Mouse (Mus musculus) ES-Bruce4 (cell line): Measurements from ENCODE around the gene Serhl.

Experiments
- CTCF ChIP-seq: IDR thresholded peaks from one replicate; pipeline ENCODE4 v1.8.1; 2011; ENCODE audit warnings: low read depth, low read length
- EP300 ChIP-seq: IDR thresholded peaks from 2 replicates; pipeline ENCODE4 v1.6.1; 2011; ENCODE audit warnings: low read depth, low read length; ENCODE audit not compliant: insufficient read depth
- POLR2A ChIP-seq: IDR thresholded peaks from one replicate; pipeline ENCODE4 v1.8.1; 2011; ENCODE audit warnings: low read length; ENCODE audit not compliant: insufficient read depth

DNA sequence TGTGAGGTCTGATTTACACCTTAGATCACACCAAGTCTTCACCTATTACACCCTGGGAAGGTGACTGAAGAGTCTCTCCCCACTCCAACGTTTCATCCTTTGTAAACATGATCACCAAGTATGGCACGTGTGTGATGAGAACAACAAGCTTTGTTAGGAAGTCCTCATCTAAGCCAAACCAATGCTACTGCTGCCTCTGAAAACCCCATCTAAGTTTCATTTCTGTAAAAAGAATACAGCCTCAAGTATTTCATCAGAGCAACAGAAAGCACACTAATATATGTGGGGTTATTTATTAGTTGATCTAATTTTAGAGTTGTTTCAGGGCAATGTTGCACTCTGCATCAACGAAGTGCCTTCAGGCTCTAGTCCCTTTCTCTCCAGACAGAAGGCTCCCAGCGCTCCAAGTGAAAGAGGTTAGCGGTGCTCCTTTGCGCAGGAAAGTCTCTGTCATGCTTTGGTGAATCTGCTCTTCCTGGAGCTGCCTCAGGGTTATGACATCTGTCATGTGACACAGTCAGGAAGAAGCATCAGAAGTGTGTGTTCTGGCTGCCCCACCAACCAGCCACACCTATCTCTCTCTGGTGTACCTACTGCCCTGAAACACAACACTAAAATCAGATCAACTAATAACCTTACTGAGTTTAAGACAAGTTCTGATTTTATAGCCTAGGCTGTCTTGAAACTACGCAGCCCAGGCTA is 40.4 kb downstream of the Serhl start:
- TF ChIP-seq POLR2A (no peak), CTCF (no peak), EP300 (no peak)
